Mouse (Mus musculus) hindbrain, embryonic 14.5 days (tissue): ENCODE measurements around the gene Clec4e. TPM values are rescaled to one million over a fixed set of nuclear protein-coding genes. Genes with fewer than 3 reads are reported as not detected.
"Not testable (repeated sequence)": the region's sequence is repeated elsewhere in the genome, so short reads cannot be mapped to it uniquely, and the experiment has no call there.

Experiments
- ATAC-seq: fragments of 200-750 bp; cut with Nextera tagmentation; 2 replicates; pipeline ENCODE4 v1.8.0; 2017; ENCODE audit warnings: moderate number of reproducible peaks, mild to moderate bottlenecking, moderate TSS enrichment, moderate library complexity; ENCODE audit not compliant: low FRiP score
- DNase-seq: peaks from one replicate; pipeline ENCODE4 v3.0.0-alpha.2; 2015; ENCODE audit warnings: low spot score
- H3K27ac ChIP-seq: fragments of 300-500 bp; sonication (generic); 2 replicates; pipeline ENCODE4 v1.5.1; 2014; ENCODE audit warnings: mild to moderate bottlenecking, moderate library complexity
- H3K27me3 ChIP-seq: fragments of 300-500 bp; sonication (generic); 2 replicates; pipeline ENCODE4 v1.6.1; 2014; ENCODE audit warnings: mild to moderate bottlenecking, low read length, mixed read lengths; ENCODE audit not compliant: control insufficient read depth, insufficient read depth
- H3K36me3 ChIP-seq: fragments of 300-500 bp; sonication (generic); replicated peaks from 2 replicates; pipeline ENCODE4 v1.6.1; 2014; ENCODE audit not compliant: control insufficient read depth, insufficient read depth
- H3K4me1 ChIP-seq: fragments of 300-500 bp; sonication (generic); replicated peaks from 2 replicates; pipeline ENCODE4 v1.6.1; 2014; ENCODE audit warnings: antibody characterized with exemption, low read length, mixed read lengths; ENCODE audit not compliant: control insufficient read depth, insufficient read depth
- H3K4me2 ChIP-seq: fragments of 300-500 bp; sonication (generic); replicated peaks from 2 replicates; pipeline ENCODE4 v1.6.1; 2014; ENCODE audit warnings: mild to moderate bottlenecking, moderate library complexity
- H3K4me3 ChIP-seq: fragments of 300-500 bp; sonication (generic); replicated peaks from 2 replicates; pipeline ENCODE4 v1.5.1; 2014; ENCODE audit warnings: mild to moderate bottlenecking, low read length
- H3K9ac ChIP-seq: fragments of 300-500 bp; sonication (generic); 2 replicates; pipeline ENCODE4 v1.6.1; 2014
- H3K9me3 ChIP-seq: fragments of 300-500 bp; sonication (generic); 2 replicates; pipeline ENCODE4 v1.6.1; 2016; ENCODE audit warnings: low read length; ENCODE audit not compliant: control insufficient read depth
- WGBS: fragments of 180-500 bp; shearing (Covaris S2); extraction: QIAGEN DNeasy Blood & Tissue Kit; methylation state at CpG from one replicate; pipeline ENCODE4 v1.1.7; 2014; 5-methylcytosine and 5-hydroxymethylcytosine counted together
- polyA plus RNA-seq: library from polyadenylated mRNA; unstranded; fragments of >200 nt; fragmentation: Nextera tagmentation; extraction: Ambion mirVana; gene quantifications from 2 replicates; pipeline ENCODE4 v1.2.1, GENCODE M21; 2014

Clec4e gene
- polyA plus RNA-seq = 0.12 TPM in 1 of 2 replicates, not detected in the other

DNA sequence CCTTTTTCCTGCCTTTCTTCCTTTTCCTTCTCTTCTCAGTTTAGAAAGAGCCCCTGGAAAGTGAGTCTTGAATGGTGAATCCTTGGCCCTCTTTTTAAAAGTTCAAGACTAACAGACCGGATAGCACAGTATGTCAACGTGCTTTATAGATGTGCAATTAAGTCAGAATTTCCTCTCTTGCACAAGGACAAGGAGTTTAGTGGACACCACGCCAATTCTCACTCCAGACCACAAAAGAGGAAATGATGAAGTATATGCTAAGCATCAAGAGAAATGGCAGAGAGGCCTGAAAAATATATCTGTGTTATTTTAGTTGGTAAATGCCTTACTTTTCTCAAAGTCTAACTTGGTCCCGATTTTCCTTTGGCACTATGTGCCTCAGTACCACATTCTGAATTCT lies at the start of gene Clec4e:
Gene Clec4e, minus strand, starts transcription at position 118 of the 400 bp plus-strand sequence.
- H3K4me1 ChIP-seq = no peaks in the 10 kb centered on the region
- H3K9ac ChIP-seq = no peak within 1 kb of the TSS
- no peaks in the 10 kb centered on the region for H3K9me3 ChIP-seq
- 84% methylated on average over 4 of the region's 4 CpGs for WGBS
- H3K4me3 ChIP-seq = no peak within 1 kb of the TSS
- no peak within 1 kb of the TSS for H3K4me2 ChIP-seq
- ATAC-seq (no peak), DNase-seq (no peak)
- H3K27me3 ChIP-seq = no peaks in the 10 kb centered on the region
- H3K36me3 ChIP-seq = no peaks in the 10 kb centered on the region
- no peak within 1 kb of the TSS for H3K27ac ChIP-seq

DNA sequence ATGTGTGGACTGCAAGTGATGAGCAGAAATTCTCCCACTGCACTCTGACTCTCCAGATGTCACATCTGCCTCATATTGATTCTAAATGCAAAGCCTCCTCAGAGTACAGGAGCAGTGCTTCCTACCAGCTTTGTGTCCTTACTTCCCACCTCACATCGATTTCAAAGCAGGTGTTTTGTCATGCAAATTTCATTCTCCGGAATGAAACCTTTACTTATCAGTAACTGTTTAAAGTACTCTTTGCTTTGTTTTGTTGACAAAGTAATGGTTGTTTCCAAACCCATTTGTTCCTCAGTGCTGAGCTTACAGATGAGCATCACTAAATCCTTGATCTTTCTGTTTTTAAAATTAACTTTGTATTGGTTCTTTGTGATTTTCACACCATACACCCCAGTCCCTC lies 42.8 kb upstream of the Clec4e start:
- ATAC-seq (no peak), DNase-seq (no peak)
- no peaks in the 10 kb centered on the region for H3K36me3 ChIP-seq
- no peaks in the 10 kb centered on the region for H3K4me1 ChIP-seq
- no peaks in the 10 kb centered on the region for H3K27me3 ChIP-seq
- H3K9me3 ChIP-seq = no peaks in the 10 kb centered on the region
- no peak overlapping the region for H3K4me3 ChIP-seq
- whole genome bisulfite sequencing = 43% methylated on average over 2 of the region's 2 CpGs
- no peak overlapping the region for H3K27ac ChIP-seq
- no peak overlapping the region for H3K4me2 ChIP-seq
- H3K9ac ChIP-seq = no peak overlapping the region

DNA sequence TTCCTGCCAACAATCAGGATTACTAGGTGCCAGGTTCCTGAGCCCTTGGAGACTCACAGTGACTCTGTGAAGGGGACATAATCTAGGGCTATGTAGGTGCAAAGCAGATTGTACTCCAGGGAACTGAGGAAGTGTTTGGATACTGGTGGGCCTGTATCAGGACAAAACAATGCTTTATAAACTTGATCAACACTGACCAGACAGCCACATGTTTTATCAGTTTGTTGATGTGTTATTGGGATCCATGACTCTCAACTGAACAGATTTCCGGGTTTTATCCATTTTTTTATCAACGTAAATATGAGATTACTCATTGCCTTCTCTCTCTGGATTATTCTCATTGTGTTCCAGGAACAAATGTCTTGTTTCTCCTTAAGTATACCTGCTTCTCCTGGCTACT lies 18.4 kb upstream of the Clec4e start, which contains the start of gene Vmn2r19:
Gene Vmn2r19, plus strand, starts transcription at position 301 of the 400 bp plus-strand sequence.
- Histone ChIP-seq H3K9me3 (no peaks in the 10 kb centered on the region), H3K27me3 (no peaks in the 10 kb centered on the region), H3K36me3 (no peaks in the 10 kb centered on the region), H3K9ac (no peak within 1 kb of the TSS), H3K27ac (no peak within 1 kb of the TSS), H3K4me3 (no peak within 1 kb of the TSS), H3K4me2 (no peak within 1 kb of the TSS), H3K4me1 (no peaks in the 10 kb centered on the region)
- ATAC-seq (no peak), DNase-seq (no peak)
- WGBS = 90% methylated on average over 2 of the region's 2 CpGs

DNA sequence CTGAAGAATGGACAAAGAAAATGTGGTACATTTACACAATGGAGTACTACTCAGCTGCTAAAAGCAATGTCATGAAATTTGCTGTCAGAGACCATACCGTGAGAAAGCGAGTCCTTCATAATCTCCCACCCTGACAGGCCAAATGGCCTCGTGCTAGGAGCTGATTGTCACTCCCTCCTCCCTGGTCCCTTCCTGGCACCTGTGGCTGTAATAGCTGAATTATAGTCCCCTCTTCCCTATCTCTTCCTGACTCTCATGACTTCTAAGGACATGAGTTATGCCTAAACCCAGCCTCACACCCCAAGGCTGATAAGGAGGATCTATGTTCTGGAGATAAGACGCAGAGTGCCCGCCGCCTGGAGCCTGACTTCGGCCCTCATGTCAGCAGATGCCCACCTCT lies 16.6 kb upstream of the Clec4e start:
- H3K27ac ChIP-seq, DNase-seq, H3K4me1 ChIP-seq, ATAC-seq, H3K4me2 ChIP-seq, H3K36me3 ChIP-seq, H3K4me3 ChIP-seq, H3K27me3 ChIP-seq, H3K9ac ChIP-seq, H3K9me3 ChIP-seq: not testable (repeated sequence)
- WGBS = 94% methylated on average over 7 of the region's 7 CpGs

DNA sequence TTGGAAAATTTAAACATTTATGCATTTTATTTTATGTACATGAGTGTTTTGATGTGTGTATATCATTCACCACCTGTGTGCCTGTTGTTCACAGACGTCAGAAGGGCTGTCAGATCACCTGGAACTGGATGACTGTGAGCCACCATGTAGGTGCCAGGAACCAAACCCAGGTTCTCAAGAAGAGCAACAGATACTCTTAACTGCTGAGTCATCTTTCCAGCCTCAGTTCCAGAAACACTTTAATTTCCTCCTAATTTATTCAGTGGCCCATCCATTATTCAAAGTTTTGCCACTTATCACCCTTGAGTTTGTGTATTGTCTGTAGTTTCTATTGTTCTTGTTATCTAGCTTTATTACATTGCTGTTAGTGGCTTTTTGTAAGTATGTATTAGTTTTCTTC lies 7.0 kb upstream of the Clec4e start:
- DNase-seq (no peak), ATAC-seq (no peak)
- H3K9me3 ChIP-seq = no peaks in the 10 kb centered on the region
- no peaks in the 10 kb centered on the region for H3K27me3 ChIP-seq
- no peak overlapping the region for H3K4me2 ChIP-seq
- H3K4me3 ChIP-seq = no peak overlapping the region
- no peak overlapping the region for H3K9ac ChIP-seq
- H3K4me1 ChIP-seq = no peaks in the 10 kb centered on the region
- H3K36me3 ChIP-seq = no peaks in the 10 kb centered on the region
- 82% methylated on average over 1 of the region's 1 CpGs for WGBS
- H3K27ac ChIP-seq = no peak overlapping the region

DNA sequence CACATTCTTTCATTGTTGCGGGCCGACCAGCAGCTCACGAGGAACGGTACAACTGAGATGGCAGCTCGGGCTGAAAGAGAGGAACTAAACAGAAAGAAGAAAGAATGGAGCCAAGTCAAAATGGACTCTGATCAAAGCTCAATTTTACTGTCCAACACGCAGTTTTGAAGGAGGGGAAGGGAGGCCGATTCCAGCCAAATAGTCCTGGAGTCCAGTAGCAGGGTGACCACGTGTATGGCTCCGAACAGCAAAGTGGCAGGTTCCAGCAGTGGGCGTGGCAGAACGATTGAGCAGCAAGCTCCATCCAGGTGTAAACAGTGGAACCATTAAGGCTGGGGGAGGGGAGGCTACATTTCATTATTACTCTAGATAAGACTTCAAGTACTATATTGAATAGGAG lies 3.8 kb upstream of the Clec4e start:
- not testable (repeated sequence) for H3K36me3 ChIP-seq, H3K4me1 ChIP-seq, H3K4me3 ChIP-seq, H3K27me3 ChIP-seq, ATAC-seq, H3K9me3 ChIP-seq, H3K9ac ChIP-seq, H3K27ac ChIP-seq, H3K4me2 ChIP-seq, DNase-seq
- 89% methylated on average over 11 of the region's 11 CpGs for WGBS

DNA sequence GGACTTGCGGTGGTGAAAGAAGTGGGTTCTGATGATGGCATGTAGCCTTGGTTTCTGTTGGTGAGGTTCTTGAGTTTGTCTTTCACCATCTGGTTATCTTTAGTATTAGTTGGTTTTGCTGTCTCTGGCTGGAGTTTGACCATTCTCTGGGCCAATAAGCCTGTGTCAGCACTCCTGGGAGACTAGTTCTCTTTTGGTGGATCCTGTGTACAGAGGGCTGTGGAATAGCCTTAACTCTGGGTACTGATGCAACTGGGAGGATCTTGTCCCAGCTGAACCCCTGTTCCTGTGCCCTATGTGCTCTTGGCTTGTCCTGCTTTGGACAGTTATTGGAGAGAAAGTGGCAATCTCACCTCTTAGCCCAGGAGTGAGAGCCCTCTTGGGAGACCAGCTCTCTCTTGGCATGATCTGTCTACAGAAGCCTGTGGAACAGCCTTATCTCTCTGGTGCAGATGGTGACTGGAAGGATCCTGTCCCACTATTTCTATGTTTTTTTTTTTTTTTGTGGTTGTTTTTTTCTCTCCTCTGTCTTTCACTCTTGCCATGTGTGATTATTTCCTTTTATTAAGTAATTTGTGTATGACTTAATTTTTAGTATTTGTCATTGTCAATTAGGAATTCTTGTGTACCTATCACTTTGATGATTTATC lies 3.2 kb upstream of the Clec4e start:
- no peaks in the 10 kb centered on the region for H3K36me3 ChIP-seq
- no peak overlapping the region for H3K9ac ChIP-seq
- no peak for ATAC-seq
- no peak overlapping the region for H3K27ac ChIP-seq
- H3K4me3 ChIP-seq = no peak overlapping the region
- 91% methylated on average over 1 of the region's 1 CpGs for whole genome bisulfite sequencing
- no peaks in the 10 kb centered on the region for H3K4me1 ChIP-seq
- DNase-seq = no peak
- no peaks in the 10 kb centered on the region for H3K9me3 ChIP-seq
- no peaks in the 10 kb centered on the region for H3K27me3 ChIP-seq
- no peak overlapping the region for H3K4me2 ChIP-seq

DNA sequence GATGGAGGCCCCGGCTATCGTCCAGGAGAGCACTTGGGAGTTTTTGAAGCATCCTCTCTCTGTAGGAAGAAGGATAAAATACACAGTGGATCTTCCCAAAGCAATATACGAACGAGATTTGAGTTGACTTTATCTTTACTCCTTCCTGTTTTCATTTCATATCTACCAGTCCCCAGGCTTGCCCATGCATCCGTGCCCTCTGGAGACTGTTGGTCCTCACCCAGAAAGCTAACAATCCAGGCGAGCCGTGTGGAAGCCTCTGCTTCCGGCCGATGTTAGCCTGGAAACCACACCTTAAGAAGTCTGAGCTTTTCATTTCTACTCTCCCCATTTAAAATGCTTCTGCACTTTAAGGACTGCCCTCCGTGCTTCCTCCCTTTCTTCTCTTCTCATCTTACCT lies 739 bp downstream of the Clec4e start:
- WGBS = 87% methylated on average over 10 of the region's 10 CpGs
- Histone ChIP-seq H3K9ac (no peak overlapping the region), H3K4me2 (no peak overlapping the region), H3K4me3 (no peak overlapping the region), H3K9me3 (no peaks in the 10 kb centered on the region), H3K36me3 (no peaks in the 10 kb centered on the region), H3K4me1 (no peaks in the 10 kb centered on the region), H3K27ac (no peak overlapping the region), H3K27me3 (no peaks in the 10 kb centered on the region)
- no peak for ATAC-seq
- no peak for DNase-seq

DNA sequence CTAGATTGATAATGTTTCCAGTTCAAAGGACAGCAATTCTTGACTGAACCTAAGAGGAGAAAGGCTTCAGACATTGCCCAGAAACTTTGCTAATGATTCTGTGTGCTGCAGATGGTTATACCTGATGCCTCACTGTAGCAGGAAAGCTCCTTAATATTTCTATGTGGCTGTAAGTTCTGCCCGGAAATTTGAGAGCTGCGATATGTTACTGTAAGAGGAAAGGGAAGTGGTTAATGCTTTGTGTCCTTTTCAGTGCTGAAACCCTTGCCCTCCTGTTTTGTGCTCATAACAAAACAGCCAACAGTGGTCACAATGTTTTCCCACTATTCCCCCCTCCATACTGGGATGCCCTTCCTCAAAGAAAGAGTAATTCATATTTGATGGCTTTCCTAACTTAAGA lies 3.4 kb downstream of the Clec4e start:
- no peaks in the 10 kb centered on the region for H3K36me3 ChIP-seq
- H3K27me3 ChIP-seq = no peaks in the 10 kb centered on the region
- no peak for ATAC-seq
- no peak overlapping the region for H3K27ac ChIP-seq
- no peaks in the 10 kb centered on the region for H3K4me1 ChIP-seq
- H3K4me3 ChIP-seq = no peak overlapping the region
- WGBS = 88% methylated on average over 2 of the region's 2 CpGs
- no peaks in the 10 kb centered on the region for H3K9me3 ChIP-seq
- no peak overlapping the region for H3K4me2 ChIP-seq
- no peak overlapping the region for H3K9ac ChIP-seq
- DNase-seq = no peak

DNA sequence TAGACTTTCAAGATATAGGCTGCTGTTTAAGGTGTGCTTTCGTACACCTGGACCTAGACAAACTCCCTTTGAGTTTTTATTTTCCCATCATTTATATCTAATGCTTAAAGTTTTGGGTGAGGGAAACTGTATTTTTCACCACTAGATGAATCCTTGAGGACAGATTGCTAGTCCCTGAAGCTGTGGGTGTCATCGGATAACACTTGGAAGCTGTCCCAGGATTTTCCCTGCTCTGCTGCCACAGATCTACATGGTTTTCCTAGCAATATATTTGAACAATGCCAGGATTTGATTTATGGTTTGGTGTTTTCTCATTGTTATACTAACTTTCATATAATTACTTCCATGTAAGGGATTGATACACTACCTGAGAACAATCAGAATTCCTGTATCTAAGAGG lies 10.2 kb downstream of the Clec4e start:
- Histone ChIP-seq H3K4me3 (no peak overlapping the region), H3K27me3 (no peaks in the 10 kb centered on the region), H3K4me1 (no peaks in the 10 kb centered on the region), H3K36me3 (no peaks in the 10 kb centered on the region), H3K4me2 (no peak overlapping the region), H3K9ac (no peak overlapping the region), H3K9me3 (no peaks in the 10 kb centered on the region), H3K27ac (no peak overlapping the region)
- DNase-seq (no peak), ATAC-seq (no peak)
- 94% methylated on average over 2 of the region's 2 CpGs for WGBS
